Mouse (Mus musculus) c-Kit-positive CD71-positive TER-119-positive erythroid progenitor cells, embryonic 14.5 days (primary cell): ENCODE results near the gene Ablim2.
A peak's percentile ranks its signal among the peaks of the same experiment; 100 is the strongest.

ENCODE experiments used
- DNase-seq: peaks from one replicate; pipeline ENCODE4 v3.0.0-alpha.2; 2013; ENCODE audit warnings: low spot score

Ablim2 gene

DNA sequence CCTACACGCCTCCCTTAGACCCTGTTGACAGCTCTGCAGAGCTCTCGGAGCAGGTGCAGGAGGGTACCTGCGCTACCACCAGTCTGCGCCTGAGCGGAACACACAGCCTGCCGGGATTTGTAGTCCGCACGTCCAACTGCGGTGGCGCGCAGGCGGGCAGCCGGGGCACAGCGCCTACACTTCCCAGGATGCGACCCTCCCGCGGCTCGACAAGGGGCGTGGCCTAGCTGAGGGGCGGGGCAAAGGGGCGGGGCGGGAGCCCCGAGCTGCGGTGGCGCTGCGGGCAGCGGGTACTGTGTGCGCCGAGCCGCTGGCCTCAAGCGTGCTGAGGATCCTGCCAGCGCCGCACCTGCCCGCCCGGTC, at the start of gene Ablim2:
TSS of gene Ablim2 (plus strand) at position 242 of the 363 bp plus-strand sequence.
- peak; percentile 29 for DNase-seq

DNA sequence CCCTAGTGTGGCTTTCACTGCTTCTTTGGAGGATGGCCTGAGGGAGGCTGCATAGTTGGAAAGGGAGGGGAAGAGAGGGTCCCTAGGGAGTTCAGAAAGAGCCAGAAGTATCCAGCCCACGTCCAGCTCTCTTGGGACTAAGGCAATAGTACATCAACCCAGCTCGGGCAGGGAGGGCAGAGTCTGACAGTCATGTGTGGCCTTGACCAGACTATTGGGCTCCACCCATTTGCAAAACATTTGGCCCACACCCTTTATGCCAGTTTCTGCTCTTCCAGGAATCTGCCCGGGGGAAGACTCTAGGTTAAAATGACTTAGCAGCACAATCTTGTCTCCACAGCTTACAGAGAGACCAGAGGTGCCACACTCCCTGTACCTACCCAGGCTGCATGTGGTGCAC, 47.2 kb upstream of the Ablim2 start:
- DNase-seq = no peak

DNA sequence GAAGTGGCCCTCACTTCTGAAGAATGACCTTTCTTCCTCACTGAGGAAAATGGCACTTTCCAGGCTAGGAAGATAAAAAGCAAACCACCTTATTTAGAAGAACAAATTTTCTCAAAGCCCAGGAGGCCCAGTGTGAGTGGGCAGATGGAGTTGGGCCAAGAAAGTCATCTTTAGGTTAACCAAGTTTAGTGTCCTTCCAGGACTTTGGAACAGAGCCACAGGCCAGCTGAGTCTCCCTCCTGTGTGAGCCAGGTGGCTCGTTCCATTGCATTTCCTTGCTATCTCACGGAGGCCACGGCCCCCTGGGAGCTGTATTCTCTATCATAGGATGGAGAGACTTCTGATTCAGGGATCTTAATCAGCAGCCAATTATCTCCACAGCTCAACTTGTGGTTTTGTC, 46.7 kb upstream of the Ablim2 start:
- no peak for DNase-seq

DNA sequence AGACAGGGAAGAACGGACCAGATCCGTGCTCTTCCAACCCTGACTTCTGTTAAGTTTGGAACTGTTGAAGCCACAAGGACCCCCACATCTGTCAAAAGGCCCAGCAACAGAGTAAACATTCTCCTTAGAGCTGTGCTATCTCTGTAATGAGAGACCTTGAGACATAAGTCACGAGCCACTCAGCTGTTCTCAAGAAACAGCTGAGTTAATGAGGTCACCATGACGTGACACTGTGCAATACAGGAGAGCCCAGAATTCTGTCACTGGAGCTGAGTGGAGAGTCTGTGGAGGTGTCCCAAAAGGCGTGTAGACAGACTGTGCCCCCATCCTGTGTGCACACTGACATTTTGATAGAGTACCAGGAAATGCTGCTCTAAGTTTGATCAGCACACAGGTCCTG, 45.2 kb upstream of the Ablim2 start:
- DNase-seq = no peak

DNA sequence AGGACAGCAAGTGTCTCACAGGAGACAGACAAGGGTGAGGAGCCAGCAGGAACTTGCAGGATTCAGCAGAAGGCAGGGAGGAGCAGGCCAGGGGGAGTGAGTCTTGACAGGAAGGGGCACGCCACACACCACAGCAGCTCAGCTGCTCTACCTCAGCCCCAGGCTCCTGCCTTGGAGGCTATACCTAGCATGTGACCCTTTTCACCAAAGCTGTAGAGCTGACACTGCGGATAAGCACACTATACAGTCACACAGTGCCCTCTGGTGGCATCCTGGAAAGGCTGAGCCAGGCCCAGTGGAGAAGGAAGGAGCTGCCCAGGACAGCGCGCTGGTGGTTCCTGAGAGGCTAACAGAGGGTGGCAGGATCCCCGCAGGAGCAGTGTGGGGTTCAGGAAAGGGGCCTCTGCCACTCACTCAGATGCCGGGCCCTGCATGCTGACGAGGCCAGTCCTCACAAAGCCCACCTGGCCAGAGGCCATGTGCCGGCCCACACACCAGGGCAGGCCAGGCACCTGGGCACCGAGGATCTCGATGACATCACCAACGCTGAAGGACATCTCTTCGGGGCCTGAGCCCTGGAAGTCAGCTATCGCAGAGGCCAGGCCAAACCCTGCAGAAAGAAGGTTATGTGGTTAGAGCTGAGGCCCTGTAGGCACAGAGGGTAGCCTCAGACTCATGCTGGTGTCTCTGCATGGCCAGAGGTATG, 43.9 kb upstream of the Ablim2 start:
- DNase-seq = peak; percentile 16

DNA sequence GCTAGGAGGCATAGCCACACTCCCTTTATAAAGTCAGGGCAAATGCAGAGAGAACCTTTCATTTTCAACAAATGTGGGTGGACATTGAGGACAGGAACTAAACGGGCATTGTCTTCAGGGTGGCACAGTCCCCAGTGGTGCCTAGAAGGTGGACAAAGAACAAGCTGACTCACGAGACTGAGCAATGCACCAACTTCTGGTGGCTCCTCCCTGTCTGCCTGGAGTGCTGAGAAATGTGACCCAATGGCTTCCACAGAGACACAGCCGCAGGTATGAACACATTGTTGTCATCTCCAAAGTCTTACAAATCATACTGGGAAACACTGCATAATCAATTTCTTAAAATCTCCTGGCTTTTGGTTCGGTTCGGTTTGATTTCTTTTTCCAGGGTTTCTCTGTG, 40.2 kb upstream of the Ablim2 start:
- DNase-seq = no peak

DNA sequence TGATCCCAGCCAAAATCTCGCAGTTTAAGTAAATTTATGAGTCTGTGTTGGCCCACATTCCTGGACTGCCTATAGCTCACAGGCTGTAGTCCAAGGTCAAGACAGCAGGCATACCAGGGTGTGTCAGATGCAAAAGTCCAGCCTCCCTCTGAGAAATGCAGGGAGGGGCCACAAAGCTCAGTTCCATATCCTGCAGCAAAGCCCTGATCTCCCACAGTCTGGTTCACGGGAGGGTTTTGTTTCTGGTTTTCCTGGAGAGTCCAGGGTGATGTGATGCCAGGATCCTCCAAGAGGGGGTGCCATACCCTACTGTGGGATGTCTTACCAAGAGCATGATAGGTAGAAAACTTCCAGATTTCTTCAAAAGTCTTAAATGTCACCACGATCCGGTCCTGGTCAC, 39.7 kb upstream of the Ablim2 start:
- DNase-seq = no peak

DNA sequence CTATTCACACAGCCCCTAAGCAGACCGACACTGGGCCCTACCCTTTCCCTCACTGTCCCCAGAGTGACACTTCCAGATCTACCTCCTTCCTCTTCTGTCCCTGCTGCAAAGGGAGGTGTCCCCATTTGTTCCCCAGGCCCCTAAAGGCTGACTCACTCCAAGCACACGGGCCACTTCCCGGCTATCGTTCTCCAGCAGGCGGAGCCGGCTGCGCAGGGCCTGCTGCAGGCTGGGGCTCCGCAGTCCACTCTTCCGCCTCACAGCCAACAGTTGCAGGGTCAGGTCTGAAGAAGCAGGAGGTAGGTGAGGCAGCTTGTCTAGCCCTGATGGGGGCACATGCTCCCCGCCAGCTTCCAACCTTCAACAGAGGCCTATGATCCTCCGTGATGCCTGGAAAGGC, 38.9 kb upstream of the Ablim2 start:
- no peak for DNase-seq

DNA sequence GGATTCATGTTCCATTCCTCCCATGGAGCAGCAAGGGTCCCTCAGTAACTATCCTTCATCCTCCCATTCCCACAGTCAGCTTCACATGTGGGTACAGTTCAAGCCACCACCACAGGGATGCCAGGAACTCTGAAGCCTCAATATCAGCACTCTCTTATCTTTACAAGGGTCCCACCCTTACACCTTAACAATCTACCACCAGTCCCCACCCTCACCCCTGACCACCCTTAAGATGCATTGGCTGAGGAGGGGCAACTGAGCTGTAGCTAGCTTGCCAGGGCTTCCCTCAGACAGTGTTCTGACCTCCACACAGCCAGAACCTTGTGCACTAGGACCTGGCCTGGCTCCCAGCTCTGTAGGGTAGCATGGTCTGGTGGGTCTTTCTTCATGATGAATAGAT, 38.3 kb upstream of the Ablim2 start:
- DNase-seq = no peak

DNA sequence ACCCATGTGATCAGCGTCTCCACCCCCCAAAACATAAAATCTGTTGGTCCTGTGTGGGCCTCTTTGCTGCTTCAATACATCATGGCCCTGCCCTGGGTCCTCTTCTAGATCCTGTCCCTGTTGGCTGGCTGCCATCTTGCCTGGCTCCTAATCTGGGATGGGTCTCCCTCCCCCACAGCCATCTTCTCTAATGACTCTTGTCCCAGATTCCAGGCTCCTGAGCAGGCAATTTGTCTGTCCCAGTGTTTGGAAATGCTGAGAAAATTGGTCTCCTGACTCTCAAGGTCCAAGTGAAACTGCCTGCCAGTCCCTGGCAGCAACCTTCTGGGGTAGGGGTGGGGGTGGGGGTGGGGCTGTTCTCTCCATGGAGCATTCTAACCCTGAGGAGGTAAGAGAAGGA, 37.8 kb upstream of the Ablim2 start:
- DNase-seq = no peak

DNA sequence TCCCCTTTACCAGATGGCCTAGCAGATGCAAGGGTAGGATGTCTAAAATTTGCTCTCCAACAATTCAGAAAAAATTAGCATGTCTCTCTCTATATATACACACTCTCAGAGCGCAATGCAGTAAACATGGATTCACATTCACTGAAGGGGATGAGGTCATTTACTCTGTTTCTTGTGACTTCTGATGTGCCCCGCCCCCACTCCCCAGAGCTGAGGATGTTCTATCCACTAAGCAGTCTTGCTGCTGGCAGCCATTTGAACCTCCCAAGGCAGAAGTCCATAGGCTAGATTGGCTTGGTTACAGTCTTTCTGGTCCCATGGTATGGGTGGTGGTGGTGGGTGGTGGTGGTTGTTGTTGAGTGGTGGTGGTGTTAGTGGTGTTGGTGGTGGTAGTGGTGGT, 35.7 kb upstream of the Ablim2 start:
- no peak for DNase-seq

DNA sequence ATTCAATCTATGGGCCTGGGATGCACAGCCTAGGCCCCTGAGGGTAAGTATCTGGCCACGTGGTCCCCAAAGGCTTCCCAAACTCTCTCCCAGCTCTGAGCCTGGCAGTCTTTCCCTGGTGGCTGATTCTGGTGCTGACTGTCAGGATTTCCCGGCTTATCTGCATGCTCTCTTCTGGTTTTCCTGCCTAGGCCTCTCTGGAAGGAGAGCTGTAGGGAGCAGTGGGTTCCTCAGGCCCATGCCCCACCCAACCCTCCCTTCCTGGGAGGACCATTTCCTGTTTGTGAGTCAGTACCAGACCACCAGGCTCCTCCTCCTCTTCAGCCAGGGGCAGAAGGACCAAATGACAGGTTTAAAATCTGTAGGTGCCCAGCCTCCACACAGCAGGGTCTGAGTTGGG, 35.0 kb upstream of the Ablim2 start:
- DNase-seq = no peak

DNA sequence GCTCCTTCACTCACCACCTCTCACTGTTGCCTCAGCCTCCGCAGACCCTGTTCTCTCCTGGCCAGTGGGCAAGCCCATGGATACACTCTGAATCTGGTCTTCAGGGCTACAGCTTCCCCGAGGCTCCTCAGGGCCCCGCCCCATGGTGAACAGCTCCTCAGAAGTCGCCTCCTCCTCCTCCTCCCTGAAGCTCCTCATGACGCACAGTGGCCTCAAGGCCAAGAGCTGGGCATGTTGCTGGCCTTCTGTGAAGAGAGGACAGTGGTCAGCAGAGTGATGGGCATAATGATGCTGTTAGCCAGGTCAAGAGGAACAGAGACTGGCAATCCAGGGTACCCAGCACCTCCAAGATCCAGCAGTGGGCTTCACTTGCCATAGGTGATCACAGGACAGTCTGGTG, 33.8 kb upstream of the Ablim2 start:
- no peak for DNase-seq

DNA sequence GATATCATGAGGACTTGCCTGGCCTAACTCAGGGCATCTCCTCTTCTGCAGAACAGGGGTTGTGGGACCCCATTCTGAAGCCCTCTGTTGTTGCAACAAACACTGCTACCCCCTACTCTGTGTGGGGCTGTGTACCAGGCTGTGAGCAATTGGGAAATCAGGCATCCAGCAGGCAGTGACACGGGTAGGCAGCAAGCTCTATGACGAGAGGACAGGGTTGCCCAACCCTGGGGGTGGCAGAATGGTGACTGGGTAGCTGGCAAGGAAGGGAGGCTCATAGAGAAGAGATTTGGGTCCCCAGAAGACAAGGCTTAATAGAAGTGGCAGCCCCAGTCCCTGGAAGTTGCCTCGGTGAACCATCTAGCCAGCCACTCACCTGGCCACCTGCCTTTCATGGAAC, 31.8 kb upstream of the Ablim2 start:
- DNase-seq = no peak

DNA sequence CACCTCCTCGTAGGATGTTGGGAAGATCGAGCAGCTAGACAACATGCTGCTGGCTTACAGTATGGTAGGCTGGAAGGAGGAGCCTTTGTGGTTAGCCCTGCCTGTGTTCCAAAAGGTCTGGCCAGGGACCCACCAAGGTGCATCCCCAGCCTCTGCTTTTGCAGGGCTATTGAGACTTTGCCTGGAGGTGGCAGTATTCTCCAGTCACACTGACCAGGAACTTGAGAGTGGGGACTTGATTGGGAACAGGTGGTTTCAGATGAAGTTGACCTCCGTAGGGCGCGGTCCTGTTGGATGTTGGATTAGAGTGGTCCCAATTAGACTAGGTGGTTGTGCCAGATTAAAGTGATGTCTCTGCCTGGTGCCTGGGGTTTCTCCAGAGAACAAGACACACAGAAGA, 30.2 kb upstream of the Ablim2 start:
- DNase-seq = no peak

DNA sequence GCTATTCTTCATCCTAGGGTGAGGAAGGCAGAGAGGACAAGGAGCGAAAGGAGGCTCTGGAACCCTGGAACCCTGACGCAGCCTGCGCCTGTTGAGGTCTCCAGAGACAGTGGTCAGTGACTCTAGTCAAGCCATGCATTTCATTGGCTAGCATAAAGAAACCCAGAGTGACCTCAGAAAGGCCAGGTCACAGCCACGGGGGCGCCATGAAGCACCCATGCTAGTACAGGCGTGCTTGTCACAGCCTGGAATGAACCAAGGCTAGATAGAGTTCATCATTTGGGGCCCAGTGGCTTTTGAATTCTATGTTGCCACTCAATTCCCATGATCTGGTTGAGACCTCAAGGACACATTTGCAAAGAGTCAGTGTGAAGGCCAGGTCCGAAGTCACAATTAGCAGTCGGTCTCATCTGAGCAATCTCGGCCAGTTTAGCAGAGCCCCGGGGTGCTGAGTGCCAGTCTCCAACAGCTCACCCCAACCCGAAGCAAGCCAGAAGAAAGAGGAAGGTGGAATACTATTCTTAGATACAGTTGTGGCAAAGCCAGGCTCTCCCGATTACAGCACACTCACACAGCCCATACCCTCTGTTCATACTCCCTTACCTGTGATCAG, 29.2 kb upstream of the Ablim2 start:
- no peak for DNase-seq

DNA sequence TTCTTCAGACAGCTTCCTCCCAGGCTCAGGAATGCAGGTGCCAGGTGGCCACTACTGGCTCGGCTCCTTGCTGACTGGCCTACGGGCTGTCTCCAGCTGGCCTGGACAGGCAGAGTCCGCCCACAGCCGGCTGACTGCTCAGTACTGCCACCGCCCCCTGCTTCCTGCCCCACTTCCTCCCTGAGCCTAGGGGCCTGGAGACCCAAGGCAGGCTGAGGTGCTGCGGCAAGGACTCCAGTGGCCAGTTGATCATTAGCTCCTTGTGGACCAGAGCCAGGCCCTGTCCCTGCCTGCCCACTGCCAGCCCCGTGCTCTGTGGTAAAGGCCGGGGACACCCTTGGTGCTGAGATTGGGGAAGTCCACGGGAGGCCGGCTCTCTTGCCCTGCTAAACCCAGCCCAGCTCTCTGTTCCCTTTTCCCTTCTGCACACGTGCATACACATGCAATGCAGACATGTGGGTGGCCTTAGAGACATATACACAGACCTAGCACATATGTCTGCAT, 28.7 kb upstream of the Ablim2 start:
- no peak for DNase-seq

DNA sequence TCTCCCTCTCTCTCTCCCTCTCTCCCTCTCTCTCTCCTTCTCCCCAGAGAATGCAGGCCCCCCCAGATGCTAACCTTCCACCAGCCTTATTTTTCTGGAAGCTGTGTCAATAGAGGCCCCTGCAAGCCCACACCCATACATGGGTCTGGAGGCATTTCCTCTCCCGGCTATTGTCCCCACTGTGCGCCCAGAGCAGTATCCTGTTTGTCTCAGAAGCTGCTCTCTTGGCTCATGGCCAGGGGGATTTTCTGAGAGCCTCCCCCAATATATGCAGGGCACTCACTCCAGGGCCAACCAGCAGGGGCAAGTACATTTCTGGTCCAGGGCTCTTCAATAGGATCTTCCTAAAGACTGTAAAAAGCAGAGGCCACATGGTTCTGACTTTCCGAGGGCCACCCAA, 27.8 kb upstream of the Ablim2 start:
- no peak for DNase-seq

DNA sequence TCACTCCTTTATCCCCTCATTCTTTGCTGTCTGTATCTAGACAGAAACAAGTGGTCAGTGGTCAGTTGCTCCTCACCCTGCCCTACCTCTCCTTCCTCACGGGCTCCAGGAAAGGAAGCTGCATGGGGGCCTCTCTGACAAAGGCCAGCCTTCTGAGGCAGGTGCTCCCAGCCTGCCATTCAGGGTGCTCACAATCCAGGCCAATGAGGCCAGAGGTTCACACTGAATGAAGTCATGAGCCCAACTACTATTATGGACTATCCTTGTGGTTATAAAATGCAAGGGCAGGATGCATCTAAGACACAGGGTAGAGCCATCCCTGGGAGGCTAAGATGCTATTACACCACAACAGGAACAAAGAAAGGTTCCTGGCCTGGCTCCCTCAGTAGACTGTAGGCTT, 27.1 kb upstream of the Ablim2 start:
- no peak for DNase-seq

DNA sequence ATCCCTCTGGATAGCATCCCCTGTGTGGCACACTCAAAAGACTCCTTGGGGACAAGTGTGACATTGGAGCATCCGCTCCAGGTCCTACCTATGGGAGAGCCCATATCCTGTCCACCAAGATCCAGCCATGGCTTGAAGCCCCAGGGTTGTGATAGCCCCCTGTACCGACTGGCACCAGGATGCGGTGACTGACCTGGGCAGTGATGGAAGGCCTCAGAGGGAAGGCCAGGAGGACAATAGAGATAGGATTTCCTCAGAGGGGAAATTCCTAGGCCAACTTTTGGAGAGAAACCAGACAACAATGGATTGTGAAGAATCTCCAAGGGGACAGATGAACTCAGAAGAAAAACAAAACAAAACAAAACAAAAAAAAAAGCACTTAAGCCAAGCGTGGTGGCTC, 26.7 kb upstream of the Ablim2 start:
- no peak for DNase-seq

DNA sequence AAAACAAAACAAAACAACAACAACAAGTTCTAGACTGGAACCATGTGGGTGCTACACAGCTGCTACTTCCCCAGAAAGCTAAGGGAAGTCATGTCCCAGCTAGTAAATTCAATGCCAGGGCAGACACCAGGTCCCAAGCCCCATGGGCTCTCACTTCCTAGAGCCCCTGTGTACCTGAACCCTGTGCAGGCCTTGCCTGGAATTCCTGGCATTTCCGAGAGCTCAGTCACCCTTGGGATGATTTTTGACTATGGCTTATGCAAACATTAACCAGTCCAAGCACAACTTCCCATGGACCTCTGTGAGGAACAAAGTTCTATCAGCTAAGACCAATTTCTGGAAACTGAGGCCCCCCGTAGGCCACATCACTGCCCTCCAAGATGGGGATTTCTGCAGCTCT, 24.2 kb upstream of the Ablim2 start:
- no peak for DNase-seq

DNA sequence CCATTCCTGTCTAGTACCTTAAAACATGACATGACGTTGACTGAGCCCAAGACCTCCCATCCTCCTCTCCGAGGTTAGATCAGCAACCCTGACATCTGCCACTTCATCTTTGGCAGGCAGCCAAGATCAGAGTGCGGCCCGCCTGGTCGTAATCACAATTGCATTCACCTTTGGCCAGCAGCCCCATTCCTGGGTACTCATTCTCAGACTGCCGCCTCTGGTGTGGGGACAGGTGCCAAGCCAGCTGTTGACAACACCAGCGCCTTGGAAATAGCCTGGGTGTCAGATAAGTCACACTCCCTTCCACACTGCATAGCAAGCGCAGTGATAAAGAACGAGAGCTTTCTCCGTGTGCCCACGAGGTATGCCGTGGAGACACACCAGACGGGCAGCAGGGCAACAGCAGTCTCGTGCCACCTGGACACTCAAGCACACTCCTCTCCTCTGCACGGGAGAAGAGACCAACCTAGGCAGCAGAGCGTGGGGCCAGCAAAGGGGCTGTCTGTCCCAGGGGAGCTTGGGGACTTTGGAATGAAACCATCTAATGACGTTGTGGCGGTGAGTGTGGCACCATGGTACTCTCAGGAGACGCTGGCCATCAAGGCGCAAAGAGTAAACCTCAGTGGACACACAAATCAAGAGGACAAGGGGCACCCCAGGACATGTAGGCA, 20.3 kb upstream of the Ablim2 start:
- DNase-seq = no peak

DNA sequence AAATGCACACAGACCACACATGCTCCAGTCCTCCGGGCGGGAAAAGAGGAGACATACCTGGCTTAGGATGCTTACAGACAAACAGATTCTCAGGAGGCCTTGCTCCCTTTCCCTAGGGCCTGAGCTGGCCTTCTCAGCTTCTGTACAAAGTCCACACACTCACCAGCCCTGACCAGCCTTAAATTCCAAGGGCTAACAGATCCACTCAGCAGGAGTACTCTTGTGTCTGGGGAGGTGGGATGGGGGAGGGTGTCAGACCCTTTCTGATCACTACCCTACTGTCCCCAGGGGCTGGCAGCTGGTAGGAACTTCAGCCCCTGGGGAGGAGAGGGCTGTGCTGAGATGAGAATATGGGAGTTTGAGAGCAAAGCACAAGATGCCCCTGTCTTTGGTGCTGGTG, 18.7 kb upstream of the Ablim2 start:
- DNase-seq = no peak
